Mouse (Mus musculus) adrenal gland, postnatal 36 days (tissue): Measurements from ENCODE around the gene Ddx59. TPM values are rescaled to one million over a fixed set of nuclear protein-coding genes. Genes with fewer than 3 reads are reported as not detected.

Experiments
- DNase-seq, 2 experiments: peaks; one replicate each; pipeline ENCODE4 v3.0.0; 2021; ENCODE audit warnings: mixed read lengths in 1 of 2
- total RNA-seq, 2 experiments: library from RNA; stranded (reverse); gene quantifications; 2 replicates each; pipeline ENCODE4 v1.2.3; 2021

The Ddx59 gene
- total RNA-seq, 2 experiments from 2014 or later, result 10.5 to 14.8 TPM

DNA sequence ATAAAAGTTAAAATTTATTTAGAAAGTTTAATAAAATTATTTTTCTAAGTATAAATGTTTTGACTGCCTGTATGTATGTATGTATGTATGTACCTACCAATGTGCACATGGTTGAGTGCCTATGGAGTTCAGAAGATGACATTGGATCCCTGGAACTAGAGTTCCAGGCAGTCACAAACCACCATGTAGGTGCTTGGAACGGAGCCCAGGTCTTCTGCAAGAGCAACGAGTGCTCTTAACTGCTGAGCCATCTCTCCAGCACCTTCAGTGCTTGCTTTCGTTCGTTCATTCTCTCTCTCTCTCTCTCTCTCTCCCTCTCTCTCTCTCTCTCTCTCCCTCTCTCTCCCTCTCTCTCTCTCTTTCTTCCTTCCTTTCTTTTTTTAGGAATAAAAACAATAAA is 32.3 kb downstream of the Ddx59 start:
- peak in 1 of 2 experiments; percentile 11 for DNase-seq

DNA sequence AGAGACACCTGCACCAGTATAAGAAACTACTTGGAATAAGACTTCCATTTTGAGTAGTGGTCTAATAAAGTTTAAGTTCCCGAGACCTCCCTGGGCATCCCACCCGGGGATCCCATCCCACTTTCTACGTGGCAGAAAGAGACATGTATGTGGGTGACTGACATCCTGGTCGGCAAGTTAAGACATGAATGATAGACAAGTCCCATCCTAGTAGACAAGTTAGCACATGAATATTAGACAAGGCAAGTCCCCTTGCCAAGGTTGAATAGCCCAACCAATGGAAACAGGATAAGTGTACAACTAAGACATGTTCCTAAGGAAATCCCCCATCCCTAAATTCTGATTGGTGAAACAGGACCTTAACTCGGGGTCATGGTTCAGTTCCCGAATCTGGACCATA is 34.5 kb downstream of the Ddx59 start:
- no peak for DNase-seq

DNA sequence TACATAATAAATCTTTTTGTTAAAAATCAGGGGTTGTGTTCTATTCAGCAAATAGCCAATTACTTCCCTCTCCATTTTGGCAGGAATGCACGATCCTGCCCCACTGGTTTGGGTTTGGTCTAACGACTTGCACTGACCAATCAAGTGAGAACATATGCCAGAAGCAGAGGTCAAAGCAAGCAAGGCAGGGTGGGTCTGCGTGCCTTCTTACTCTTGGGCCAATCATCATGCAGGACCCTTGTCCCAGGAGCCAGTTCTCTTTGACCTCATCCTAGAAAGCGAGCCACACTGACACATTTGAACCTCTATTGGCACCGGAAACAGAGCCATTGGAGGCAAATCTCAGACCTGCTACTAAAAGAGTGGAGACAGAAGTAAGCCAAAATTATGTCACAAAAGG is 35.1 kb downstream of the Ddx59 start:
- no peak for DNase-seq

DNA sequence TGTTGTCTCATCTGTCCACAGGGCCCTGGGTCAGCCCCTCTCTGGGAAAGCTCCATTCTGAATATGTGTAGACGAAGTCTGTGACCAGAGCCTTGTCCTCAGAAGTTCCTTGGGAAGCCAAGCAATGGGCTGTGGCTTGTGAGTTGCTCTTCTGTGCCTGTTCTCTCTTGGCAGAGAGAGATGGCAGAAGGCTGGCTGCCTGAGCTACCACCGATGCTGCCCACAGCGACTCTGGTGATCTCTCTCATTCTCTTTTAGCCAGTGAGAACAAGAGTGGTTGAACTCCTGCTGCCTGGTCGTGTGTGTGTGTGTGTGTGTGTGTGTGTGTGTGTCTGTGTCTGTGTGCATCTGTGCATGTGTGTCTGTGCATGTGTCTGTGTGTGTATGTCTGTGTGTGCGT is 37.4 kb downstream of the Ddx59 start:
- DNase-seq, result no peak

DNA sequence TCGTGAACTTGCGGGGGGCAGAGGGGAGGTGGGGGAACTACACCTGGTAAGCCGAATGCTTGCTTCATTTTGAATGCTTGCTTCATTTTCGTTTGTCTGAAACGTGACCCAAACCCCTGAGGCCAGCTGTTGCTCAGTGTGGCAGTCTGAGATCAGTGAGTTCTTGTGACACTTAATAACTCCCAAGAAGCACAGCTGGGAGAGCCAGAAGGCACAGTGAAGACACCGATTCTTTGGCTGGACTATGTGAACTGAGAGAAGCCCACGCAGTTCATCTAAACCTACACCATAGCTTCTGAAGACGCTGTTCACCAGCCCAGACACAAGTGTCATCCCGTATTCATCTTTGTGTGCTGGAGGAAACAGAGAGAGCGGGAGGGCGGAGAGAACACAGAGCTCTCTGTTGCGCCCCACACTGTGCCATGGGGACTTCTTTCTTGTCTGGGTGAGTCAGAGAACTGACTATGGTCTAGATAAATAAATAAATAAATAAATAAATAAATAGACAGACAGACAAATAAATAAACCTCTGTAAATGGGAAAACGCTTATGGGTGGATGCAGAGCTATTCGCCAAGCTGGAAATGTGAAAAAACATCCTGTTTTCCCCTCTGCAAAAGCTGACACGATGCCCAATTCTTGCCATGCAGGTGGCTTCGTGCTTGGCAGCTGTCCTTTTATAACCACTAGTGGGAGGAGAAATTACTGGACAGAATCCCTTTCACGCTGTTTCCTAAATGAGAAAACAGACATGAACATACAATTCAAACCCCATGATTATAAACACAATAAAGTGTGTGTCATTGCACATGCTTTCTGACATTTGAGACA is 40.9 kb downstream of the Ddx59 start:
- DNase-seq, result no peak

DNA sequence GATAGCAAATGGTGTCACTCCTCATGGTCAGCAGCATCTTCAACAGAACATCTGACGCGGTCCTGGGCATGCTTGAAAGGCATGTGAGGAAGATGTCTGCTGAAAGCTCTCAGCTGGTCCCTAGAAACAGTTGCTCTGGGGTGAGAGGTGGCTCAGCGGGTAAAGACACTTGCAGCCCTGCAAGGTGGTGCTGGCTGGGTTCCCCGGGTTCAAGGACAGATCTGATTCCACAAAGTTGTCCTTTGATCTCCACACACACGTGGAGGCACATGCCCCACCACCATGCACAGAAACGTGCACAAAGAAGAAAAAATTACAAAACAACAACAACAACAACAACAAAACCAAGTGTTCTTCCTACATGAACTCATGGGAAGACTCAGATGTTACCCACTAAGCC is 41.7 kb downstream of the Ddx59 start:
- no peak for DNase-seq

DNA sequence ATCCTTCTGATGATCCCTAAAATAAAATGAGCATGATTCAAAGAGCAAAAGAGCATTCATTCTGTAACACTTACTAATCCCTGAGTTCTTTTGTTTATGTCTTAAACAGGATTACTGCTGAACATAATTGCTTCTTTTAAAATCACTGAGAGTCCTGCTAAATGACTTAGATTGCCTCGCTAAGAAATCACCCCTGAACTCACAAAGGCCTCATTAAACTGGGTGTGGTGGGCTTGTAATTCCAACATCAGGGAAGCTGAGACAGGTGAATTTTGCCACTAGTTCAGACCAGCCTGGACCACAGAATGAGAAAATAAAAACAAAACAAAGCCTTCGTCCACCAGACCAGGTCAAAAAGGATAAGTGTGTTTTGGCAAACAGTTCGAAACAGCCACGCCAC is 42.3 kb downstream of the Ddx59 start:
- DNase-seq, result no peak

DNA sequence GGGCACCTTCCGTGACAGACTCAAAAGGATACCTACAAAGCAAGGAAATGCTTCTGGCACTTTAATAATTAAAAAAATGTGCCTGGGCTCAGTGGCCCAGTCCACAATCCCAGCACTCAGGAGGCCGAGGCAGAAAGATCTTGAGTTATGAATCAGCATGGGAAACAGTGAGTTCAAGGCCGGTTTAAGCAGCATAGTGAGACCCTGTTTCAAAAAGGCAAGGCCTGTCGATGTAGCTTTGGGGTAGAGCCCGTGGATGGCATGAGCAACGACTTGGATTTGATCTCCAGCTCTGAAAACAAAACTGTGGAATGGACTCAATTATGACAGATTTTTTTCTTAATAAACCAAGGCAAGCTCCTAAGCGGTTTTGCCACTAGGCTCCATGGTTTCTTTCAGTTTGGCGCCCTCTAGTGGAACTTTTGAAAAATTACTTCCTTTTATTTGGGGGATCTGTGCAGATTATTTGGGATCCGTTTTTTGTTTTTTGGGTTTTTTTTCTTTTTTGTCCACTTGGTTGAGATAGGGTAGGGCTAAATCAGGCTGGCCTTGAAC is 43.7 kb downstream of the Ddx59 start:
- peak in 1 of 2 experiments; percentile 13 for DNase-seq

DNA sequence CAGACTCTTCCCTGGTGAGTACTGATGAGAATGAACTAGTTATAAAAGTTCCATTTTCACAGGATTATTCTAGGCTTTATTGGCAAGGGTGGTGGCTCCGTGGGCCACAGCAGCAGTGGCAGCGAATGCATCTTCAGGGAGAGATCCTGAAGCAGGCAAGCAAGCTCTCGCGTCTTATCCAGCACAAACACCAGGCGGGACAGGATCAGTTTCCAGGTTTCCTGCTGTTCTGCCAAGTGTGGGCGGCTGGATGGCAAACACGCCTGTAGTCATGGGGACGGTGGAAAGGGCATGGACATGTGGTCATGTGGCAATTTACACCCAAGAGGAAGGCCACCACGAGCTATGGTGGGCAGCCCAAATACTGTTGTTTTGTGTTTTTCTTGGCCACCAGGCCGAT is 47.4 kb downstream of the Ddx59 start:
- DNase-seq, result no peak

DNA sequence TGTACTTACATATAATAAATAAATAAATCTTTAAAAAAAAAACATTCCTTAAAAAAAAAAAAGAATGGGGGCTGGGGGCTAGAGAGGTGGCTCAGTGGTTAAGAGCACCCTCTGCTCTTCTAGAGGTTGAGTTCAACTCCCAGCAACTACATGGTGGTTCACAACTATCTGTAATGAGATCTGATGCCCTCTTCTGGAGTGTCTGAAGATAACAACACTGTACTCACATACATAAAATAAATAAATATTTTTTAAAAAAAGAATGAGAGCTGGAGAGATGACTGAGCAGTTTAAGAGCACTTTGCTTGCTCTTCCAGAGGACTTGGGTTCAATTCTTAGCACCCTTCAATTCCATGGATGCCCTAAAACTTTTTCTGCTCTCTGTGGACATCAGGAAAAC is 50.1 kb downstream of the Ddx59 start:
- DNase-seq, result no peak

DNA sequence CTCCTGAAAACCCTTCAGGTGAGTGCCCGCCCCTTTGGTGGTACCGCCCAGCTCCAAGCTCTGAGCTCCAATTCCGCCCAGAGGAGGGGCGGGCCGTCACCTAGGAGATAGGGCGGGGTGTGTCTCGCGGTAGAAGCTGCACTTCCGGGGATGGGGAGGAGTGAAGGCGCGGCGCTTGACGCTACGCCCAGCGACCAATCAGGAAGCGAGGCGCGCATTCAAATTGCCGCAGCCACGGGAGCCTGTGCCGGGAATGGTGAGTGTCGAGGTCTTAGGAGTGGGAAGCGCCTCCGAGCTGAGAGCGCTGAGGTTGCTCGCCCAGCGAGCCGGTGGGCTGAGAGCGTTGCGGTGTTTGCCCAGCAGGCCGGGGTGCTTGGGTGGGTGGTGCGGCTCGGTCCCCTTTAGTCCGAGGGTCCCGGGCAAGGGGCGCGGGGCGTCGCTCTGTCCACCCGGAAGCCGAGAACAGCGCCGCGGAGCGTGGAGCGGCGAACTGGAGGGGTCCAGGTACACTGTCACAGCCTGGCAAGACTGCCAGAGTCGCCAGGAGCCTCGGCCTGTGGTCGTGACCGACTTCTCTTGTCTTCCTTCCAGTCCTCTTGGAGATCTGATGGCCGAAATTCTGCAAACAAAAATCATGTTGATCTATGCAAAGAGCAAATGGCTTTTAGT is 51.2 kb downstream of the Ddx59 start, which contains the start of gene Kif14:
Kif14 (plus strand) TSS at position 201 of the 669 bp plus-strand sequence.
- DNase-seq, result peak; percentile 97 to 99

DNA sequence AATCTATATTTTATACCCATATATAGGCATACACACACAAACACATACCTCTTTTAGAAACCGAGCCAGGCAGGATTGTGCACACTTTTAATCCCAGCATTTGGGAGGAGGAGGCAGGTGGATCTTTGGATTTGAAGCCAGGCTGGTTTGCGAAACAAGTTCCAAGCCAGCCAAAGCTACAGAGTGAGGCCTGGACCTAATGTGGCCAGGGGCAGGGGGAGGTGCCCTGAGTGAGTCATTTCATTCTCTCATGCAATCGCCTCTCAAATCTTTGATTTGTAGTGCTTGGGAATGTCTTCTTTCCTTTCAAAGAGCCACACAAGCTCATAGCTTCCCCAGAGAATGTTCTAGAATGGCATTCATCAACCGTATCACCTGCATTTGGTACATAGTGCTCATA is 54.3 kb downstream of the Ddx59 start:
- peak; percentile 25 to 40 for DNase-seq

DNA sequence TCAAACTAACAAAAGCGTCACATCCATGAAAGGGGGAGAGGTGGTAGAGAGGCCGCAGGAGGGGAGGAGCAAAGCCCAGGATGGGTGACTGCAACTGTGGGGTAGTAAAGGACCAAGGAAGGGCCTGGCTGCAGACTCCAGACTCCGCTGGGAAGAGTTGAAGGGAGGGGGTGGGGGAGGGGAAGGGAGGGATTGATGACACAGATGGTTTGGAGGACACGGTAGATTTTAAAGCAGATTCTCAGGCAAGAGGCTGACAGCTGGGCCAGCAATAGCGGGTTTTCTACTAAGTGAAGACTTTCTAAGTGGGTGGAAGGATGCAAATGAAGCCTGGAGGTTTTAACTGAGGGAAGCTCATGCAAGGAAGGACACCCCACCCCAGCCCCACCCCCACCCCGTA is 55.4 kb downstream of the Ddx59 start:
- DNase-seq, result no peak

Other genes starting within 250 kb of the Ddx59 start
- gene Mroh3, start 202.4 kb upstream of the Ddx59 start, total RNA-seq, result not detected
- gene Inava, start 181.0 kb upstream of the Ddx59 start, total RNA-seq, result not detected
- not detected for gene Gpr25, start 154.4 kb upstream of the Ddx59 start, total RNA-seq
- 10 to 100 TPM; 39.0 to 46.4 TPM for gene Camsap2, start 69.2 kb upstream of the Ddx59 start, total RNA-seq
- gene Kif14, start 51.1 kb downstream of the Ddx59 start, total RNA-seq, result under 1 TPM; 0.73 to 0.79 TPM
- gene Zfp281, start 209.6 kb downstream of the Ddx59 start, total RNA-seq, result 10 to 100 TPM; 15.6 to 19.3 TPM